Mouse (Mus musculus): Measurements from ENCODE around the gene Corin. TPM values are rescaled to one million over a fixed set of nuclear protein-coding genes. Genes with fewer than 3 reads are reported as not detected.

The Corin gene
- total RNA-seq, 1 experiment = 0.49 TPM

DNA sequence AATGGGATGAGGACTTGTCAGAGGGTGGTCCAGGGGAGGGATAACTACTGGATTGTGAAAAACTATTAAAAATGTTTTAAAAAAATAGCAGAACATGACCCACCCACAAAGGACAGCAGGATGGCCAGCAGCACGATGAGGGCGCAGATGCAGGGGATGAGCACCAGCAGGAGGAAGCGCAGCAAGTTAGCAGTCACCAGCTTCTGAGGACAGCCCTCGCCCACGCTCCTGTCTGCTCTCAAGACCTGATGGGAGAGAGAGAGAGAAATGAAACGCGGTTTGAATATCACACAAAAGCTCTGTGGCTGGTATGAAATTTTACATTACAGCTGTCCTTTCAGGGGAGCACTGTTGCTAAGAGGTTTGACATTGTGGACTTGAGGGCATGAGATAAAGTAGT, 32.5 kb downstream of the Corin start:
- Histone ChIP-seq H3K36me3 (ENCODE audit: control insufficient read depth, insufficient read depth, low read length, poor library complexity, severe bottlenecking) (no peaks in the 10 kb centered on the region), H3K27ac (ENCODE audit: insufficient read depth, low read depth, low read length, poor library complexity, severe bottlenecking) (no peak overlapping the region), H3K4me3 (ENCODE audit: insufficient read depth in 1 of 2, low read depth in 1 of 2, low read length in 2 of 2, poor library complexity in 1 of 2, severe bottlenecking in 1 of 2) (no peak overlapping the region), H3K4me1 (ENCODE audit: control insufficient read depth in 2 of 2, insufficient read depth in 2 of 2, low read length in 2 of 2, poor library complexity in 1 of 2) (no peaks in the 10 kb centered on the region), H3K9ac (ENCODE audit: insufficient read depth, low read depth, low read length, poor library complexity, severe bottlenecking) (no peak overlapping the region), H3K9me3 (ENCODE audit: control insufficient read depth, insufficient read depth, low read depth, low read length) (no peaks in the 10 kb centered on the region)
- TF ChIP-seq ZC3H11A (IDR thresholded peaks at IDR 0.05; ENCODE audit: borderline replicate concordance, low read depth, low read length) (no peak), ZNF384 (IDR thresholded peaks at IDR 0.05; ENCODE audit: low read depth, low read length) (no peak), HCFC1 (IDR thresholded peaks at IDR 0.05; ENCODE audit: borderline replicate concordance, insufficient read depth, low read length) (no peak), CHD2 (IDR thresholded peaks at IDR 0.05; ENCODE audit: low read depth, low read length) (no peak), MAFK (IDR thresholded peaks at IDR 0.05; ENCODE audit: insufficient read depth, low read depth, low read length) (no peak)
- DNase-seq (ENCODE audit: low read depth, low spot score) = no peak
- in situ Hi-C loops (cut with MboI; ENCODE audit: low sequenced_read_pairs in 2 of 2, unreplicated experiment in 2 of 2) = no loop called here

- Histone ChIP-seq H3K4me1 (ENCODE audit: control insufficient read depth in 2 of 2, insufficient read depth in 2 of 2, low read length in 2 of 2, poor library complexity in 1 of 2) (peaks cover 3 to 4% of the 10 kb centered on the region in 2 experiments; a peak in 3 of 4 replicates), H3K36me3 (ENCODE audit: control insufficient read depth, insufficient read depth, low read length, poor library complexity, severe bottlenecking) (no peaks in the 10 kb centered on the region), H3K4me3 (ENCODE audit: insufficient read depth in 1 of 2, low read depth in 1 of 2, low read length in 2 of 2, poor library complexity in 1 of 2, severe bottlenecking in 1 of 2) (no peak overlapping the region), H3K27ac (ENCODE audit: insufficient read depth, low read depth, low read length, poor library complexity, severe bottlenecking) (no peak overlapping the region), H3K9ac (ENCODE audit: insufficient read depth, low read depth, low read length, poor library complexity, severe bottlenecking) (no peak overlapping the region), H3K9me3 (ENCODE audit: control insufficient read depth, insufficient read depth, low read depth, low read length) (no peaks in the 10 kb centered on the region)
- TF ChIP-seq ZNF384 (IDR thresholded peaks at IDR 0.05; ENCODE audit: low read depth, low read length) (no peak), ZC3H11A (IDR thresholded peaks at IDR 0.05; ENCODE audit: borderline replicate concordance, low read depth, low read length) (no peak), CHD2 (IDR thresholded peaks at IDR 0.05; ENCODE audit: low read depth, low read length) (no peak), MAFK (IDR thresholded peaks at IDR 0.05; ENCODE audit: insufficient read depth, low read depth, low read length) (no peak), HCFC1 (IDR thresholded peaks at IDR 0.05; ENCODE audit: borderline replicate concordance, insufficient read depth, low read length) (no peak)
- in situ Hi-C loops (cut with MboI; ENCODE audit: low sequenced_read_pairs in 2 of 2, unreplicated experiment in 2 of 2) = no loop called here
- DNase-seq (ENCODE audit: low read depth, low spot score) = peak; percentile 76
These were observed 39.3 kb downstream of the Corin start for GRCm38 (mm10) chr5:72464932-72465331.

DNA sequence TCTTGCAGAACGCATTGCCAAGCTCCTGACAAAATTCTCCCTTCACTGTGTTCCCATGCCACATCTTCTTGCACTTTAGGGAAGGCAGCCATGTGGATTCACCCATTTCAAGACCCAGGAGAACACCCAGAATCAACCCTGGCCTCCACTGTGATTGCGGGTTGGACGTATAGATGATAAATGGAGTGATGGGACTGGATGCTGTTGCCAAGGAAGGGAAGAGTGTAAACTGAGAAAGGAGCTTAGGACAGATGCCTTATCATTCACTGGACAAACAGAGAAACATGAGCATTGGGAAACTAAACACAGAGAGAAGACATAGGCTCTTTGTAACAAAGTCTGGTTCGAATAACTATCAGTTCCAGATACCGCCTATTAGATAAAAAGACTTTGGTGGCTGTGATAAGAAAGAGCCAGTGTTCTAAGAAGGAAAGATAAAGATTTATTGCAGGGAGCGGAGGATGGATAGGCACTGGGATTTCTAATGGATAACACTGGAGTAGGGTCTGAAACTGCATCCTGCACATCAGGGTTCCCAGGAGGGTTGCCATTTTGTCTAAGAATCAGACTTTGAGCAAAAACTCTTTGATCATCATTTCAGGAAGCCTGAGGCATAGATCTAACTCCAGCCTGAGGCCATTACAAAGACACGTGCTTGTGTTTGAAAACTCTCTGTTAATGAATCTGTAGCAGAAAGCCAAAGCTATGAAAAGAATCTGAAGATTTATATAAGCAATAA, 44.7 kb downstream of the Corin start:
- no peak for DNase-seq (ENCODE audit: low read depth, low spot score)
- no peak for TF ChIP-seq CHD2 (IDR thresholded peaks at IDR 0.05; ENCODE audit: low read depth, low read length)
- no peak for TF ChIP-seq ZNF384 (IDR thresholded peaks at IDR 0.05; ENCODE audit: low read depth, low read length)
- TF ChIP-seq HCFC1 (IDR thresholded peaks at IDR 0.05; ENCODE audit: borderline replicate concordance, insufficient read depth, low read length) = no peak
- TF ChIP-seq MAFK (IDR thresholded peaks at IDR 0.05; ENCODE audit: insufficient read depth, low read depth, low read length) = no peak
- TF ChIP-seq ZC3H11A (IDR thresholded peaks at IDR 0.05; ENCODE audit: borderline replicate concordance, low read depth, low read length) = no peak
- H3K4me3 ChIP-seq (ENCODE audit: insufficient read depth in 1 of 2, low read depth in 1 of 2, low read length in 2 of 2, poor library complexity in 1 of 2, severe bottlenecking in 1 of 2) = no peak overlapping the region
- no peak overlapping the region for H3K27ac ChIP-seq (ENCODE audit: insufficient read depth, low read depth, low read length, poor library complexity, severe bottlenecking)
- H3K36me3 ChIP-seq (ENCODE audit: control insufficient read depth, insufficient read depth, low read length, poor library complexity, severe bottlenecking) = no peaks in the 10 kb centered on the region
- H3K4me1 ChIP-seq (ENCODE audit: control insufficient read depth in 2 of 2, insufficient read depth in 2 of 2, low read length in 2 of 2, poor library complexity in 1 of 2) = no peaks in the 10 kb centered on the region
- in situ Hi-C loops (cut with MboI; ENCODE audit: low sequenced_read_pairs in 2 of 2, unreplicated experiment in 2 of 2) = no loop called here
- no peaks in the 10 kb centered on the region for H3K9me3 ChIP-seq (ENCODE audit: control insufficient read depth, insufficient read depth, low read depth, low read length)
- H3K9ac ChIP-seq (ENCODE audit: insufficient read depth, low read depth, low read length, poor library complexity, severe bottlenecking) = no peak overlapping the region

GRCm38 (mm10) chr5:72453690-72454089, 50.6 kb downstream of the Corin start:
- no peaks in the 10 kb centered on the region for H3K9me3 ChIP-seq (ENCODE audit: control insufficient read depth, insufficient read depth, low read depth, low read length)
- H3K36me3 ChIP-seq (ENCODE audit: control insufficient read depth, insufficient read depth, low read length, poor library complexity, severe bottlenecking) = no peaks in the 10 kb centered on the region
- TF ChIP-seq HCFC1 (IDR thresholded peaks at IDR 0.05; ENCODE audit: borderline replicate concordance, insufficient read depth, low read length) (no peak), CHD2 (IDR thresholded peaks at IDR 0.05; ENCODE audit: low read depth, low read length) (no peak), MAFK (IDR thresholded peaks at IDR 0.05; ENCODE audit: insufficient read depth, low read depth, low read length) (no peak), ZNF384 (IDR thresholded peaks at IDR 0.05; ENCODE audit: low read depth, low read length) (no peak), ZC3H11A (IDR thresholded peaks at IDR 0.05; ENCODE audit: borderline replicate concordance, low read depth, low read length) (no peak)
- in situ Hi-C loops (cut with MboI; ENCODE audit: low sequenced_read_pairs in 2 of 2, unreplicated experiment in 2 of 2) = no loop called here
- no peak for DNase-seq (ENCODE audit: low read depth, low spot score)
- no peak overlapping the region for H3K4me3 ChIP-seq (ENCODE audit: insufficient read depth in 1 of 2, low read depth in 1 of 2, low read length in 2 of 2, poor library complexity in 1 of 2, severe bottlenecking in 1 of 2)
- H3K4me1 ChIP-seq (ENCODE audit: control insufficient read depth in 2 of 2, insufficient read depth in 2 of 2, low read length in 2 of 2, poor library complexity in 1 of 2) = no peaks in the 10 kb centered on the region
- H3K9ac ChIP-seq (ENCODE audit: insufficient read depth, low read depth, low read length, poor library complexity, severe bottlenecking) = no peak overlapping the region
- H3K27ac ChIP-seq (ENCODE audit: insufficient read depth, low read depth, low read length, poor library complexity, severe bottlenecking) = no peak overlapping the region
